Mouse (Mus musculus): ENCODE data around the gene Rab3gap1. TPM values are rescaled to one million over a fixed set of nuclear protein-coding genes. Genes with fewer than 3 reads are reported as not detected.
"Not testable (repeated sequence)": the region's sequence is repeated elsewhere in the genome, so short reads cannot be mapped to it uniquely, and the experiment has no call there.

Gene Rab3gap1
- polyA plus RNA-seq, 1 experiment from 2014 or later: 19.9 TPM

GRCm38 (mm10) chr1:127943516-127943915 is 74.9 kb downstream of the Rab3gap1 start:
- H3K4me3 ChIP-seq (ENCODE audit: low read depth, low read length): no peak overlapping the region
- H3K9me3 ChIP-seq (ENCODE audit: control insufficient read depth, low read length): no peaks in the 10 kb centered on the region
- no peak for DNase-seq (ENCODE audit: low spot score)
- H3K36me3 ChIP-seq (ENCODE audit: control insufficient read depth, insufficient read depth, low read length): peaks cover 24% of the 10 kb centered on the region
- H3K27me3 ChIP-seq (replicated peaks; ENCODE audit: control insufficient read depth, insufficient read depth, low read length): no peaks in the 10 kb centered on the region
- H3K27ac ChIP-seq (ENCODE audit: low read depth, low read length): no peak overlapping the region
- peak; percentile 38; the same call in 1 of the 2 replicates for ATAC-seq (replicated peaks; ENCODE audit: low FRiP score)
- WGBS: 70% methylated on average over 6 of the region's 6 CpGs
- H3K9ac ChIP-seq (ENCODE audit: low read depth, low read length): no peak overlapping the region
- H3K4me2 ChIP-seq: no peak overlapping the region
- H3K4me1 ChIP-seq (replicated peaks; ENCODE audit: control insufficient read depth, insufficient read depth, low read length): no peaks in the 10 kb centered on the region

- Histone ChIP-seq H3K4me3 (ENCODE audit: low read depth, low read length) (no peak overlapping the region), H3K27ac (ENCODE audit: low read depth, low read length) (no peak overlapping the region), H3K9ac (ENCODE audit: low read depth, low read length) (no peak overlapping the region), H3K4me1 (replicated peaks; ENCODE audit: control insufficient read depth, insufficient read depth, low read length) (no peaks in the 10 kb centered on the region), H3K9me3 (ENCODE audit: control insufficient read depth, low read length) (no peaks in the 10 kb centered on the region), H3K36me3 (ENCODE audit: control insufficient read depth, insufficient read depth, low read length) (peaks cover 5% of the 10 kb centered on the region; the same call in 1 of the 2 replicates), H3K27me3 (replicated peaks; ENCODE audit: control insufficient read depth, insufficient read depth, low read length) (no peaks in the 10 kb centered on the region), H3K4me2 (no peak overlapping the region)
- 89% methylated on average over 3 of the region's 3 CpGs for WGBS
- ATAC-seq (replicated peaks; ENCODE audit: low FRiP score): no peak
- DNase-seq (ENCODE audit: low spot score): peak; percentile 22
Measured at GRCm38 (mm10) chr1:127945696-127946575, 77.4 kb downstream of the Rab3gap1 start.

- Histone ChIP-seq H3K27ac (ENCODE audit: low read depth, low read length) (no peak overlapping the region), H3K4me3 (ENCODE audit: low read depth, low read length) (no peak overlapping the region), H3K4me2 (no peak overlapping the region), H3K9me3 (ENCODE audit: control insufficient read depth, low read length) (no peaks in the 10 kb centered on the region), H3K9ac (ENCODE audit: low read depth, low read length) (no peak overlapping the region), H3K36me3 (ENCODE audit: control insufficient read depth, insufficient read depth, low read length) (peaks cover 5% of the 10 kb centered on the region; the same call in 1 of the 2 replicates), H3K27me3 (replicated peaks; ENCODE audit: control insufficient read depth, insufficient read depth, low read length) (no peaks in the 10 kb centered on the region), H3K4me1 (replicated peaks; ENCODE audit: control insufficient read depth, insufficient read depth, low read length) (no peaks in the 10 kb centered on the region)
- DNase-seq (ENCODE audit: low spot score): peak; percentile 21
- WGBS: 81% methylated on average over 5 of the region's 5 CpGs
- ATAC-seq (replicated peaks; ENCODE audit: low FRiP score): no peak
Measured at GRCm38 (mm10) chr1:127946615-127947249, 78.2 kb downstream of the Rab3gap1 start.

GRCm38 (mm10) chr1:127948748-127949147 is 80.2 kb downstream of the Rab3gap1 start:
- DNase-seq (ENCODE audit: low spot score) (no peak), ATAC-seq (replicated peaks; ENCODE audit: low FRiP score) (no peak)
- H3K4me3 ChIP-seq (ENCODE audit: low read depth, low read length): no peak overlapping the region
- H3K9ac ChIP-seq (ENCODE audit: low read depth, low read length): no peak overlapping the region
- 84% methylated on average over 5 of the region's 5 CpGs for WGBS
- no peaks in the 10 kb centered on the region for H3K4me1 ChIP-seq (replicated peaks; ENCODE audit: control insufficient read depth, insufficient read depth, low read length)
- no peak overlapping the region for H3K4me2 ChIP-seq
- no peaks in the 10 kb centered on the region for H3K9me3 ChIP-seq (ENCODE audit: control insufficient read depth, low read length)
- H3K27ac ChIP-seq (ENCODE audit: low read depth, low read length): no peak overlapping the region
- peaks cover 3% of the 10 kb centered on the region; the same call in 1 of the 2 replicates for H3K36me3 ChIP-seq (ENCODE audit: control insufficient read depth, insufficient read depth, low read length)
- no peaks in the 10 kb centered on the region for H3K27me3 ChIP-seq (replicated peaks; ENCODE audit: control insufficient read depth, insufficient read depth, low read length)

GRCm38 (mm10) chr1:127952276-127952675 is 83.7 kb downstream of the Rab3gap1 start:
- H3K4me1 ChIP-seq (replicated peaks; ENCODE audit: control insufficient read depth, insufficient read depth, low read length): no peaks in the 10 kb centered on the region
- H3K27me3 ChIP-seq (replicated peaks; ENCODE audit: control insufficient read depth, insufficient read depth, low read length): no peaks in the 10 kb centered on the region
- no peak overlapping the region for H3K27ac ChIP-seq (ENCODE audit: low read depth, low read length)
- 86% methylated on average over 4 of the region's 4 CpGs for WGBS
- no peak overlapping the region for H3K9ac ChIP-seq (ENCODE audit: low read depth, low read length)
- DNase-seq (ENCODE audit: low spot score): no peak
- ATAC-seq (replicated peaks; ENCODE audit: low FRiP score): no peak
- H3K36me3 ChIP-seq (ENCODE audit: control insufficient read depth, insufficient read depth, low read length): no peaks in the 10 kb centered on the region
- no peaks in the 10 kb centered on the region for H3K9me3 ChIP-seq (ENCODE audit: control insufficient read depth, low read length)
- no peak overlapping the region for H3K4me3 ChIP-seq (ENCODE audit: low read depth, low read length)
- H3K4me2 ChIP-seq: no peak overlapping the region

- not testable (repeated sequence) for H3K4me1 ChIP-seq (replicated peaks; ENCODE audit: control insufficient read depth, insufficient read depth, low read length); H3K36me3 ChIP-seq (ENCODE audit: control insufficient read depth, insufficient read depth, low read length); DNase-seq (ENCODE audit: low spot score); H3K9me3 ChIP-seq (ENCODE audit: control insufficient read depth, low read length); H3K9ac ChIP-seq (ENCODE audit: low read depth, low read length); ATAC-seq (replicated peaks; ENCODE audit: low FRiP score); H3K27ac ChIP-seq (ENCODE audit: low read depth, low read length); H3K27me3 ChIP-seq (replicated peaks; ENCODE audit: control insufficient read depth, insufficient read depth, low read length); H3K4me2 ChIP-seq; H3K4me3 ChIP-seq (ENCODE audit: low read depth, low read length)
- WGBS: 84% methylated on average over 4 of the region's 4 CpGs
Measured at GRCm38 (mm10) chr1:127954198-127954597, 85.6 kb downstream of the Rab3gap1 start.

- Histone ChIP-seq H3K4me1 (replicated peaks; ENCODE audit: control insufficient read depth, insufficient read depth, low read length) (no peaks in the 10 kb centered on the region), H3K27me3 (replicated peaks; ENCODE audit: control insufficient read depth, insufficient read depth, low read length) (no peaks in the 10 kb centered on the region), H3K9me3 (ENCODE audit: control insufficient read depth, low read length) (no peaks in the 10 kb centered on the region), H3K4me2 (no peak overlapping the region), H3K4me3 (ENCODE audit: low read depth, low read length) (no peak overlapping the region), H3K36me3 (ENCODE audit: control insufficient read depth, insufficient read depth, low read length) (no peaks in the 10 kb centered on the region; the same call in 1 of the 2 replicates), H3K9ac (ENCODE audit: low read depth, low read length) (no peak overlapping the region), H3K27ac (ENCODE audit: low read depth, low read length) (no peak overlapping the region)
- WGBS: 83% methylated on average over 4 of the region's 4 CpGs
- DNase-seq (ENCODE audit: low spot score) (no peak), ATAC-seq (replicated peaks; ENCODE audit: low FRiP score) (no peak)
Measured at GRCm38 (mm10) chr1:127954800-127955199, 86.2 kb downstream of the Rab3gap1 start.

GRCm38 (mm10) chr1:127956524-127956923 is 88.0 kb downstream of the Rab3gap1 start:
- no peaks in the 10 kb centered on the region for H3K27me3 ChIP-seq (replicated peaks; ENCODE audit: control insufficient read depth, insufficient read depth, low read length)
- no peak overlapping the region for H3K4me2 ChIP-seq
- WGBS: 94% methylated on average over 1 of the region's 1 CpGs
- peaks cover 3% of the 10 kb centered on the region; the same call in 1 of the 2 replicates for H3K36me3 ChIP-seq (ENCODE audit: control insufficient read depth, insufficient read depth, low read length)
- no peak overlapping the region for H3K4me3 ChIP-seq (ENCODE audit: low read depth, low read length)
- no peak overlapping the region for H3K9ac ChIP-seq (ENCODE audit: low read depth, low read length)
- no peak for ATAC-seq (replicated peaks; ENCODE audit: low FRiP score)
- H3K4me1 ChIP-seq (replicated peaks; ENCODE audit: control insufficient read depth, insufficient read depth, low read length): no peaks in the 10 kb centered on the region
- no peak overlapping the region for H3K27ac ChIP-seq (ENCODE audit: low read depth, low read length)
- DNase-seq (ENCODE audit: low spot score): no peak
- H3K9me3 ChIP-seq (ENCODE audit: control insufficient read depth, low read length): no peaks in the 10 kb centered on the region
